Mouse (Mus musculus) 3134 (cell line): ENCODE measurements around the gene Neu3.
A peak's percentile ranks its signal among the peaks of the same experiment; 100 is the strongest.

Experiments
- DNase-seq: peaks from one replicate; pipeline ENCODE4 v3.0.0-alpha.2; 2011; ENCODE audit warnings: low spot score; ENCODE audit not compliant: insufficient read length; ENCODE audit errors: extremely low read depth

Gene Neu3

DNA sequence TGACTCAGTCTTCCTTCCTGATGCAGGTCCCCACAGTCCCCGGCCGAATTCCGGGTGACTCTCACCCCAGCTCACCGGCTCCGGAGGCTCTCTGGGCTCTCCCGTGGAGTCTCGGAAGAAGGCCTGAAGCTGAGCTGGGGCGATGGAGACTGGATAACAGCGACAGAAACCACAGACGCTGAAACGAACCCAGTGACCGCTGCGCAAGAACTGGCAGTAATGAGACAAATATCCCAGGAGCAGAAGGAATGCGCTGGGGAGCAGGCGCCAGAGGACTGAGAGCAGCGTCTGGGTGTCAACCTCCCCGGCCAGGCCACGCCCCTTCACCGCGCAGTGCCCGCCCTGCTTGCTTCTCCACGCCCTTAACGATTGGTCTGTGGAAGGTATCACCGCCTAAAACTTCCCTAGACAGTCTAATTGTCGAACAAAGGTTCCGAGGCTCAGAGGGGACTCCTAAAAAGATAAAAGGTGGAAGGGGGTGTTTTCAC lies at the start of gene Neu3:
TSS of gene Neu3 (minus strand) at position 335 of the 488 bp plus-strand sequence.
- peak; percentile 96 for DNase-seq

DNA sequence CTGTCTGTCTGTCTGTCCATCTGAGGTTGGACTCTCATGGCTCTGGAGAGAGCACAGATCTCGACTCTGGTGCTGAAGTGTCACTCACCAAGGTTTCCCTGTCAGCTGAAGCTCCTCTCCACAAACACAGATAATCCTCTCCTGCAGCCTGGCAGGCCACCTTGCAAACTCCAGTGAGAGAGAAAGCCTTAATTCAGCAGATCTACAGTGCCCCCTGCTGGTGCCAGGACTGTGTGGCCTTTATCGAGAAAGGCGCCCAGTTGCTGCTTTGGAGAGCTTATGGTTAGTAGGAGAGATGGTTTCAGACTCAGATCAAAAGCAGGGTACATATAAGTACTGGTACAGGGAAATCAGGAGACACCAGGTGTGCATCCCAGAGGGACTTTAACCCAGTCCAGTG lies 48.1 kb upstream of the Neu3 start:
- peak; percentile 24 for DNase-seq

DNA sequence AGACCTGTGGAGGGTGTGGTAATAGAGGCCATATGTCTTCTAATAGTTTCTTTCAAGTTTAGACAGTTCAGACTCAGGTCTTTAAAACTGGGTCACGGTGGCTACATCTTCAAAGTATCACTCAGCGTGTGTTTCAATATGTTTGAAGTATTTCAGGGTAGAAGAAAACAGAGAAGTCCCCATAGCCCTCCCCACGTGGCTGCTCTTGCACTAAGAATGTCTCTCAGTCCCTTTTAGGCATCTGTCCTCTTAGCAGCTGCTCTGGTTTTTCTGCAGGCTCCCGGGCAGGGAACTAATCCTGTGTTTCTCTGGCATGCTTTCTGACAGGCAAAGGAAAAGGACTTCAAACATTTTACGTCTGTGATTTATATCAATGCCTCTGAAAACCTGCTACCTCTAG lies 47.7 kb upstream of the Neu3 start:
- DNase-seq, result no peak

DNA sequence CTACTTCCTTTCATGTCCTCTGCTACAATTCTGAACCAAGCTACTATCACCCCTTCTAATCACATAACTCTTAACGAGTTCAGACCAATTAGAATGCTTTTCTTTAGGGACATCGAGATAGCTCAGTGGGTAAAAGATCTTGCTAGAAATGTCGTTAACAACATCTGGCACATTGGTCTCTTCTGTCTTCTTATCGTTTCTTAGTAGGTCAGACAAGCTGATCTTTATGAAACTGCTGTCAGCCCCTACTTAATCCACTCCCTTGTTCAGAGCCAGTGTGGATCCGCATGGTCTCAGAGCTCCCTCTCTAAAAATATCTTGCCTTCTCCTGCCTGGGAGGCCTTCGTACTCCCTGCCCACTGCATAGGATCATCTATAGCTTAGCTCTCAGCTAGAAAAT lies 45.7 kb upstream of the Neu3 start:
- DNase-seq, result no peak

DNA sequence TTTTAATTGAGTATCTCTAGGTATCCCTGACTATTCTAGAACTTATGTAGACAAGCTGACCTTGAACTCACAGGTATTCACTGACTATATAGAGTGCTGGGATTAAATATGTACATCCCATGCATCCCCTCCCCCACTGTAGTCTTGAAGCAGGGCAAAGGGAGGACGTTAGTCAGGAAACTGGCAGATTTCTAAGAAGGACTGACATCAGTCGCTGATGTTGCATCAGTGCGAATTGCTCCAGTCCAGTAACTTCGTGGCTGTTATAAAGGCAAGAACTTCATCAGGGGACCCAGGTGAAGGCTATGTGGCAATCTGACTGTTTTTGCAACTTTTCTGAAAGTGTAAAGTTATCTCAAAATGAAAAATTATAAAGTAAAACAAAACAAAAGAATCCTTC lies 41.1 kb upstream of the Neu3 start:
- no peak for DNase-seq

DNA sequence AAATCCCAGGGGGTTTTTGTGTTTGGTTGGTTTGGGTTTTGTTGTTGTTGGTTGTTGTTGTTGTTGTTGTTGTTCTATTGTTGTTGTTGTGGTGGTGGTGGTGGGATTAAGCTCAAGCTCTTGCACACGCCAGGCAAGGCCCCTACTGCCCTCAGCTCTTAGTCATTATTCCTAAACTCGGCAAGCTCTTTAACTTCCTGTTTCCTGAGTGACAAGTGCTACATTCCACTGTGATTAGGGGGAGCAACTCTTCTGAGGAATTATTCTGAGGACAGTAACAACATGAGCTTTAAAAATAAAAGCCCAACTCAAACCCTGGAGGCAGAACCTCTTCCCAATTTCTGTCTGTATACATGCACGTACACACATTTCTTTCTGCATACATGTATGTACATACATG lies 37.0 kb upstream of the Neu3 start:
- DNase-seq, result peak; percentile 15

DNA sequence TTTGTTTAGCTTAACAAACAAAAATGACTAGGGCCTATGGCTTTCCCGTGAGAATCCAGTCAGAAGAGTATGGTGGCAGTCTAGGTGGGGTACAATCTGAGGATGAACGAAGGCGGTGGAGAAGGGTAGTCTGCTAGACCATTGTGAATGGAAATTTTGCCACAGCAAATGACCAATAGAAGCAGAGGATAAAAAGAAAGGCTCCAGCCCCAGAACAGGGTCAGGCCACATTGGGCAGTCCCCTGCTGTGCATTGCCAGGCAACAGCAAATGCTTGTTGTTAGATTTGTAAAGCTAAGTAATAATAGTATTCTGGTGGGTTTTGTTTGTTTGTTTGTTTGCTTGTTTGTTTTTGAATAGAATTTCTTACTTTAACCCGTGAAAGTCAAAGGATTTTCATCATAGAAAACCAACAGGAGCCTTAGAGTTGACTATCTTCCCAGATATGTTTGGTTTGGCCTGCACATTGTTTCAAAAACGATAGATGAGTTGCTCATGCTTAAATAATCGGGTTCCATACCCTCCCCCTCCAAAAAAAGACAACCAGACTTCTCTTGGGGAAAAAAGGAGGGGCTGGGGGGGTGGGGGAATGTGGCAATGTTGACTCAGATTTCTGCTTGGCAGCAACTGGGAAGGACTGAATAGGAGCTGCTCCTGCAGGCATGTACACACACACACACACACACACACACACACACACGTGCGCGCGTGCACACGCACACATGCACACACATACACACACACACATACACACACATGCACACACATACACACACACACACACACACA lies 36.2 kb upstream of the Neu3 start:
- no peak for DNase-seq

DNA sequence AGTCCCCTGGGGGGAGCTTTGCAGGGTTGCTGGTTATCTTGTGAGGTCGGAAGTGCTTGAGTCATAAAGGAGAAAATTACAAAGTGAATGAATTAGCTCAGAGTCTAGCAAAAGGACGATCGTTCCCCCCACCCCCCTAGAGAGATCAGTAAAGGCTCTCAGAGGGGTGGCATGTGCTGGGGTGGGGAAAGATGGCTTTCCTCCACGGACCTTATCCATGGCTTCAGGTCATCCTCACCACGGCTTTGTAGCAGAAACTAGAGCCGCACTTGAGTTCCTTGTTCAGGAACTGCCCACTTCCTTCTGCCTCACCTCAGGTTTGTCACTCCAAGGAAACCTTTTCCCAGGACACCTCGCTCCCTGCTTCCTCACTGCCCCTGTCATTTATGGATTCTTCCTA lies 35.1 kb upstream of the Neu3 start, which contains the start of gene Spcs2:
TSS of gene Spcs2 (minus strand) at position 101 of the 400 bp plus-strand sequence.
- no peak for DNase-seq

DNA sequence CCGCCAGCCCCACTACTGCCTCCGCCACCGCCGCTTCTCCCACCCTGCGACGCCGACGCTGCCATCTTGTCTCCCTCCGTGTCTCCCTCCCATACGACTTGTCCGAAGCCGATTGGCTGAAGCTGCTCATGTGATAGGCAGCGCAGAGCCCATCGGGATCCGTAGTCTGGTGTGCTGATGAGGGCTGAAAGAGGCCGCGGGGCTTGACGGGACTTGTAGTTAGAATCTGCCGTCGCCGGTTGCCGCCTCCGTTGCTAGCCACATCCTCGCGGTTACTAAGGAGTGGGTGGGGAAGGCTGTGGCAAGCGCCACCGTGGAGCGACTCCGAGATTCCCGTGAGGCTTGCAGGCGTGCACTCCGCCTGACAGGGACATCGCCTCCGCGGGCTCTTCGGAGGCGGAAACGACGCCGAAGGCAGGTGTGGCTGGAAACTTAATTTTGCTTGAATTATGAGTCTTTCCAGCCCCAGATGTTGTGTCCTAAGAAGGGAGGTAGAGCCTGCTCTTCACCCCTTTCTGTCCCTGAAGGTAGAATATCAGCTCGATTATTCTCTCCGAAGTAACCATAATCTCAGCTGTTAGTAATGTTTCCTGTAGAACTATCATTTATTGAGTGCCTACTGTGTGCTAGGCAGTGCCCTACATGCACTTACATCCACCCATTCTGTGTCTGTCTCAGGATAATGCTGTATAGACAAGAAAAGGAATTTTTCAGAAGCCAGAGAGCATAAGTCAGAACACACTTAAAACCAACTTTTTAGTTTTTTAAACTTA lies 30.8 kb upstream of the Neu3 start, which contains the start of gene Xrra1:
TSS of gene Xrra1 (plus strand) at position 304 of the 773 bp plus-strand sequence.
- DNase-seq, result peak; percentile 96

DNA sequence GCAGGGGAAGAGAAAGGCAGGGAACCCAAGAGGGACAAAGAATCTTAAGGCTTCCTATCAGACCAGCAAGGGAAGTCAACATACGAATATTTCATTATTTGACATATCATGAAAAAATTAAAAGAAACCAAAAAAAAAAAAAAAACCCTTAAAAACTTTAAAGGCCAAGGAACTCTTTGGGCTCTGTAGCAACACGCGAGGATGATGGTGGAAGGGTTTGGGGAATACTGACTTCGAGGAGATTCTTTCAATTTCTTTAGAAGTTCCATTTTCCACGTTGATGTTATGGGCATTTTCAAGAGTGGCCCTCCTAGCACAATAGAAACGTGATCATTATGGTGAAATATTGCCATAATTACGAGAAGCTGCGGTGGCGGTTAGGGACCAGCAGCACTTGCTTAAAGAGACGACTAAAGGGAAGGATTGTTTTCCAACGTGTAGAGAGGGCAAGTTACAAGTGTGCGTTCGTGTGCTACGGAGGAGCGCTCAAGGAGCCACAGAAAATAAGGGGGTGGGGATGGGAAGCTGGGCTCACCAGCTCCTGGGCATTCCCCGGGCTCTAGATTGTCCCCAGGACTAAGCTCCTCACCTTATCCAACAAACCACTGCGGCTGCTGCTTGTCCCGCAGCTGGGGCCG lies 30.1 kb upstream of the Neu3 start:
- DNase-seq, result no peak

DNA sequence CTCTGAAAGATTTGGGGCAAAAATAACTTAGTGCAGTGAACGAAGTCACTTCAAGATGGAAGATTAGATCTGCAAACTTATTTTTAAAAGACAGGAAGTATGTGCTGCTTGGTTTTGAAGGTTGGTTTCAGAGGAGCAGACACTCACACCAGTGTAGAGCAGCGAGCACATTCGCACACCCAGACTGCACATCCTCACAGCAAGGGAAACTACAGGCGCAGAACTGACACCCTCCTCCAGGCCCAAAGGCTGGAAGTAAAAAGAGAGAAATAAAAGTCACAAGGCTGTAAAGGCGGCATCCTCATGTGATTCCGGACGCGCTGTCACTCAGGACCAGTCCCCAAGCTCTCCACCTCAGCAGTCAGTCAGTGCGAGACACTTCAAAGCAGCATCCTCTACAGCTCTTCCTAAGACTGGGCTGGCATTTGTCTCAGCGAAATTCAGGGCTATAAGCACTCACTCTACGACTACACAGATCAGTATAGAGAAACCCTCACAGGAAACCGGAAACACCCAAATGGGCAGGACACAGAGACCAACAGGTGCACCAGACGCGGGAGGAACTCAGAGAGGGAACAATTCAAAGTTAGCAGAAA lies 28.1 kb upstream of the Neu3 start:
- no peak for DNase-seq

DNA sequence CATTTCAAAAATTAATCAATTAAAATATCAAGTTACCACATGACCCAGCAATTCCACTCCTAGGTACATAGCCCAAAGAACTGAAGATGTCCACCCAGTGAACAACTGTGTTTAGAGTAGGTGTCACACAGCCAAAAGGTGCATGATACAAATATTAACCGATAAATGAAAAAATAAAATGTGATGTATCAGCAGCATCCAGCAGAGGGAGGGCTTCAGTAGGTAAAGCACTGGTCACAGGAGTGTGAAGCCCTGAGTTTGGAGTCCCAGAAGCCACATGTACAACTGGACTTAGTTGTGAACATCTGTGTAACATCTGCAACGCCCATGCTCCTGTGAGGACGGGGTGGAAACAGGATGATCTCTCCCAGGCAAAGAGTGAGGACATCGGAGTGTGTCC lies 26.1 kb upstream of the Neu3 start:
- DNase-seq, result no peak

DNA sequence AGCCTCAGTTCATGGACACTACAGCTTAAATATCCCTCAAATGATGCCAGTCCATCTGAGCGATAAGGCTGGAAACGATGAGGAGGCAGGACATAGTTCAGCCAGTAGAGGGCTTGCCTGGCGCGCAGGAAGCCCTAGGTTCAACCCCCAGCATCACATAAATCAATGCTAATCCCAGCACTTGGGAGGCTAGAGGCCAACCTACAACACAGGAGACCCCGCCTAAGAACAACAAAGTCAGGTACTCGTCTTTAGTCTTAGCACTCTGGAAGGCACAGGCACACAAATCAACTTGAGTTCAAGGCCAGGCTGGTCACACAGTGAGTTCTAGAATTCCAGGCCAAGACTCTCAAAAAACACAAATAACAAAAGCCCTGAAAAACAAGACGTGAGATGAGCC lies 25.1 kb upstream of the Neu3 start:
- DNase-seq, result no peak

DNA sequence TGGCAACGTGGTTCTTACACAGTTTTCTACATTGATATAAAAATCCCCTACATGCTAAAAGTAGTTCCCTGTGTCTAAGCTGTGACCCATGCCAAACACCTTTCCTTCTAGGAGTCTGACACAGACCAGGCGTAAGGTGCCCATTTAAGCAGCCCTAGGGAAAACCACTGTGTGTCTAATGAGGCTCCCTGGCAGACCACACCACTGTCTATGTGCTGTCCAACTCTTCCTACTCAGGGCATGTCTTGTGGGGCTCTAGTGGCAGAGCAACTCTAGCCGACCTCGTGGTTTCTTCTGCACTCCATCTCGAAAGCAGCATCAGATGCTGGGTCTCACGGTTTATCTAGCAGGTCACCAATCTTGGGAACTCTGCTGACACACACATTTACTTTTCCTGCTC lies 23.4 kb upstream of the Neu3 start:
- DNase-seq, result no peak

DNA sequence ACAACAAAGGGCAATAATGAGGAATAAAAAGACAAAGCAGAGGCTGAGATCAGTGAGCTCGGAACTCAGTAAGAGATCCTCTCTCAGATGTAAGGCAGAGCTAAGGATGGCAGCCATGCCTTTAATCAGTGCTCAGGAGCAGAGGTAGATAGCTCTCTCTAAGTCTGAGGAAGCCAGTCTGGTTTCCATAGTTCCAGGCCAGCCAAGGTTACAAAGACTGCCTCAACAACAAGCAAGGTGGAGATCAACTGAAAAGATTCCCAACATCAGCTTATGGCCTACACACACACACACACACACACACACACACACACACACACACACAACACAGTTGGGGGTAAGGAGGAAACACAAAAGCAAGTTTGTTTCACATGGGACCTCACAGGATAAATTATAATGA lies 22.9 kb upstream of the Neu3 start:
- no peak for DNase-seq

DNA sequence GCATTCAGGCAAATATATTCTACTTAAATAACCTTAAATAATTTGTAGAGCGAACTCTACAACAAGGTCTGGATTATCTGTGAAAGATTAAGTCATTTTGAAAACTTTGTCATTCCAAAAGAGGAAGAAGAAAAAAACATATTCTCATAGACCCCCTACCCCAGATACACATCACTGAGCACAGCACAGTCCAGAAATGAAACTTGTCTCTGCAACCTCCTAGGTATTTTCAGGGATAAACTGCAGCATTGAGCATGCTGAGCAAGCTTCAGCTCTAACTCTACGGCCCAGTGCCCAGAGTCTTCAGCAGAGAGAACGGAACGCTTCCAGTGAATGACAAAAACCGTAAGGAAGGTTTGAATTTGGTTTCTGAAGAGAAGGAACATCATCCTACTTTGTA lies 22.3 kb upstream of the Neu3 start:
- no peak for DNase-seq

DNA sequence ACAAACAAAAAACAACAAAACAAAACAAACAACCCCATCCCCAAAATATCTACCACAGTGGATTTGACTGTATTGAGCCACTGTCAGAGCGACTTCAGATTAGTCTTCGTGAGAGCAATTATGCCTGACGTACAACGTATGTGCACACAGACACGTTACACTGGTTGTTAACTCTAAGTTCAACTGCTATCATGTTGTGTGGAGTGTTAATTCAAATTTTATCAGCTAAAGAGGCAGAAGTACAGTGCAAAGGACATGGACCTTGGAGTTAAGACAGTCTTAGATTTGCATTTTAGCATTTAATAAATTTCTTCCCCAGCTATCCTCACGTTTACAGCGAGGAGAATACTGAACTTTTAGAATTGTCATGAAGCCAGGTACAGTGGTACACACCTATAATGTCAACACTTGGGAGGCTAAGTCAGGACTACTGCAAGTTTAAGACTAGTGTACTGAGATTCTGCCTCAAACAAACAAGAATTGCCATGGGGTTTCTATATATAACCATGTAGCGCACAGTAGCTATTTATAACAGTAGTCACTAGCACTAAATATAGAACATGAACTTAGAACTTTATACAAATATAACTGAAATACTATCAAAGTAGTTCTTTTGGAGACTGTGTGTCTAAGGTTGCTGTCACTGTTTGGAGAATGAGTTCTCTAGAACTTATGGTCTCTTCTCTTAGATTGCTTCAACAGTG lies 17.5 kb upstream of the Neu3 start:
- no peak for DNase-seq

DNA sequence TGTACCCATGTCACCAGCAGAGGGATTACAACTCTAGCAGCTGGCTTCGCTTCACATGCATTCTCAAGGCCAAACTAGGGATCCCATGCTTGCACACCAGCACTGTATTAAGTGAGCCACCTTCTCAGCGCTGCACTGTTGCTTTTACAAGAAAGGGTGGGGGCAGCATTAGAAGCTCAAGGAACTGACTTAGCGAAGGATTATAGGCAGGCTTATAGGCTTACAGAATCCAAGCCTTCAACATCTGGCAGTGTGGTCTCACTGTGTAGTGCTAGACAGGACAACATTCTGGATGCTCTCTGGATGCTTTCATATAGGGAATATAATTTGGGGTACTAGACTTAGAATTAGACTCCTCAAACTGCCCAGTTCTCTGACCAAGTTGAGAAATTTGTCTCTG lies 10.0 kb upstream of the Neu3 start:
- no peak for DNase-seq

DNA sequence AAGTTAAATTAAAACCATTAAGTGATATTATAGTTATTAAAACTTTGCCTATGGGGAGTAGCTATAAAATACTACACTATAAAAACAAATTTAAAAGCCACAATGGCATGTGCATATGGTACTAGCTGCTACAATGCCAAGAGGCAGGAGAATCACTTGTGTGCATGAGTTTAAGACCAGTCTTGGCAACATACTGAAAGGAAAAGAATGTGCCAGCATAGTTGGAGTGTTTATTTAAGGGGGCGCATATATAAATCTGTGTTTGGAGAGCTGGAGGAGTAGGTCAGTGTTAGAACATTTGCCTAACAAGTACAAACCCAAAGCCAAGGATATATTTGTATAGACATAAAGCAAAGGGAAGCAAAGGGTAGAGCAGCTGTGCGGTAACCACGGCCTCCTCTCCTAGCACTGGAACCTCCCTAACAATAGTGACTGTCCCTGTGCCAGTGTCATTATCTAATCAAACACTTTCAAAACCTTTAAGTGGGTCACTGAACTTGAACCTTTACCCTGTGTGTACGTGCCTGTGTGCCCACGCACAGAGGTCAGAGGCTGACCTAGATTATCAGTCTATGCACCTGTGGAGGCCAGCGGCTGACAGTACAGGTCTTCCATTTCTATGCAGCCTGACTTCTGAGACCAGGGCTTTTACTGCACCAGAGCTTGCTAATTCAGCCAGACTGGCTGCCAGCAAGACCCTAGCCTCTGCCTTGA lies 9.3 kb upstream of the Neu3 start:
- no peak for DNase-seq

DNA sequence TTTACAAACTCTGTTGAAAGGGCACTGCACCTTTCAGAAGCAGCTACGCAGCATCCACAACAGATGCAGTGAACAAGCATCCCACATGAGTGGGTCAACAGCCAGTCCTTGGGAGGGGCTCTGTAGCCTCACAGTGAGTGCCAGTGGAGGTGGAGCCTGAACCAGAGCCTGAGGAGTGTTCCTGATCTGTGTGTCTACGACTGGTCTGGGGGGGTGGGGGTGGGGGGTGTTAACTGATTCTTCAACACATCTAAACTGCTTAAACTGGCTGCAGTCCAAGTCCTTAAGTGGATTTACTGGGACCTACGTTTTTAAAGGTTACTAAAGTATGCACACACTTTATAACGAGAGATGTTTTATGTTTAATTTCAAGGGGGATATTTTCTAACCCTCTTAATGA lies 8.6 kb upstream of the Neu3 start:
- DNase-seq, result no peak
